Mouse (Mus musculus) testis, adult 2 months (tissue): Measurements from ENCODE around the gene Ctf1.

Experiments
- CTCF ChIP-seq: fragments of 200-500 bp; IDR thresholded peaks from 2 replicates; pipeline ENCODE4 v1.5.1; 2012; ENCODE audit warnings: low read depth, mild to moderate bottlenecking, inconsistent platforms, low read length, moderate library complexity; ENCODE audit not compliant: control insufficient read depth, insufficient read depth, insufficient replicate concordance
- POLR2A ChIP-seq: fragments of 200-500 bp; IDR thresholded peaks from 2 replicates; pipeline ENCODE4 v1.6.1; 2012; ENCODE audit warnings: low read depth, mild to moderate bottlenecking, inconsistent platforms, low read length, moderate library complexity; ENCODE audit not compliant: control insufficient read depth

GRCm38 (mm10) chr7:127703561-127704178 lies 8.9 kb upstream of the Ctf1 start:
- TF ChIP-seq CTCF: no peak
- no peak for TF ChIP-seq POLR2A
